8 mouse cellular contexts compared by ENCODE assay signal in genomic region chr7:29954731-29955130, GRCm38 (mm10). TPM values are rescaled to one million over a fixed set of nuclear protein-coding genes. Genes with fewer than 3 reads are reported as not detected.
DNase-seq lines count a peak whose midpoint lies in the region; ATAC-seq lines count a peak whose summit lies in the region.

No protein-coding gene starts in this region.

- H3K36me3 ChIP-seq in midbrain, embryonic 10.5 days, result peaks cover 18% of the 10 kb centered on the region
- H3K36me3 ChIP-seq in midbrain, embryonic 13.5 days, result peaks cover 16% of the 10 kb centered on the region
- peaks cover 10% of the 10 kb centered on the region; the same call in 1 of the 2 replicates for H3K36me3 ChIP-seq in hindbrain, embryonic 14.5 days (replicated peaks; ENCODE audit: control insufficient read depth, insufficient read depth)
- H3K36me3 ChIP-seq in liver, embryonic 13.5 days, result peaks cover 10% of the 10 kb centered on the region; the same call in 1 of the 2 replicates

- peak overlapping the region; percentile 71 for H3K4me3 ChIP-seq in midbrain, embryonic 10.5 days
- H3K4me3 ChIP-seq in midbrain, embryonic 13.5 days (replicated peaks), result no peak overlapping the region
- no peak overlapping the region; the same call in 1 of the 2 replicates for H3K4me3 ChIP-seq in hindbrain, embryonic 14.5 days (replicated peaks; ENCODE audit: low read length)
- H3K4me3 ChIP-seq in liver, embryonic 13.5 days (replicated peaks), result peak overlapping the region; percentile 75

- DNase-seq in midbrain, embryonic 10.5 days (ENCODE audit: low spot score), result peak; percentile 46
- peak; percentile 38 for DNase-seq in adrenal gland, postnatal 25 days
- peak; percentile 52 for DNase-seq in hindbrain, embryonic 14.5 days (ENCODE audit: low spot score)
- peak; percentile 64 for DNase-seq in liver, embryonic 13.5 days
- DNase-seq in neural tube, embryonic 10.5 days (ENCODE audit: extremely low spot score, low spot score), result peak; percentile 51

- no peaks in the 10 kb centered on the region for H3K27me3 ChIP-seq in midbrain, embryonic 10.5 days (ENCODE audit: low read depth, poor library complexity, severe bottlenecking)
- no peaks in the 10 kb centered on the region for H3K27me3 ChIP-seq in midbrain, embryonic 13.5 days
- H3K27me3 ChIP-seq in hindbrain, embryonic 14.5 days (ENCODE audit: control insufficient read depth, insufficient read depth, low read length), result no peaks in the 10 kb centered on the region
- no peaks in the 10 kb centered on the region for H3K27me3 ChIP-seq in liver, embryonic 13.5 days

- no peak for ATAC-seq in midbrain, embryonic 13.5 days
- peak; percentile 69 for ATAC-seq in erythroblast, adult 5-6 weeks (replicated peaks; ENCODE audit: low FRiP score, poor library complexity, severe bottlenecking)
- ATAC-seq in hindbrain, embryonic 14.5 days (ENCODE audit: low FRiP score), result no peak
- ATAC-seq in liver, embryonic 13.5 days (ENCODE audit: low read depth), result no peak
- ATAC-seq in monocyte, adult 5-6 weeks (replicated peaks; ENCODE audit: insufficient number of reproducible peaks, low FRiP score, low TSS enrichment, poor library complexity, severe bottlenecking), result no peak

- no peaks in the 10 kb centered on the region for H3K9me3 ChIP-seq in midbrain, embryonic 10.5 days (replicated peaks)
- H3K9me3 ChIP-seq in midbrain, embryonic 13.5 days, result no peaks in the 10 kb centered on the region
- H3K9me3 ChIP-seq in hindbrain, embryonic 14.5 days (ENCODE audit: control insufficient read depth, low read length), result no peaks in the 10 kb centered on the region
- no peaks in the 10 kb centered on the region for H3K9me3 ChIP-seq in liver, embryonic 13.5 days (replicated peaks)

- H3K9ac ChIP-seq in midbrain, embryonic 13.5 days (replicated peaks), result no peak overlapping the region
- H3K9ac ChIP-seq in hindbrain, embryonic 14.5 days, result no peak overlapping the region
- peak overlapping the region; percentile 89 for H3K9ac ChIP-seq in liver, embryonic 13.5 days

- H3K4me1 ChIP-seq in midbrain, embryonic 10.5 days, result peaks cover 10% of the 10 kb centered on the region
- peaks cover 8% of the 10 kb centered on the region for H3K4me1 ChIP-seq in midbrain, embryonic 13.5 days (replicated peaks)
- H3K4me1 ChIP-seq in hindbrain, embryonic 14.5 days (replicated peaks; ENCODE audit: control insufficient read depth, insufficient read depth, low read length), result no peaks in the 10 kb centered on the region
- peaks cover 12% of the 10 kb centered on the region for H3K4me1 ChIP-seq in liver, embryonic 13.5 days (replicated peaks)

- 22% methylated on average over 4 of the region's 4 CpGs for whole genome bisulfite sequencing in midbrain, embryonic 10.5 days
- 31% methylated on average over 4 of the region's 4 CpGs for WGBS in midbrain, embryonic 13.5 days
- WGBS in hindbrain, embryonic 14.5 days, result 25% methylated on average over 4 of the region's 4 CpGs
- 16% methylated on average over 4 of the region's 4 CpGs for WGBS in liver, embryonic 13.5 days (ENCODE audit: insufficient replicate concordance)

- no peak overlapping the region for H3K27ac ChIP-seq in midbrain, embryonic 10.5 days (replicated peaks)
- no peak overlapping the region for H3K27ac ChIP-seq in midbrain, embryonic 13.5 days
- no peak overlapping the region for H3K27ac ChIP-seq in hindbrain, embryonic 14.5 days
- 0 out of 2 replicates have a peak overlapping the region, but pooled peaks have one; percentile 82 for H3K27ac ChIP-seq in liver, embryonic 13.5 days

- no peak overlapping the region; the same call in 1 of the 2 replicates for H3K4me2 ChIP-seq in midbrain, embryonic 13.5 days (replicated peaks)
- H3K4me2 ChIP-seq in hindbrain, embryonic 14.5 days (replicated peaks), result peak overlapping the region; percentile 60
- H3K4me2 ChIP-seq in liver, embryonic 13.5 days, result peak overlapping the region; percentile 80

RNA-seq across cellular contexts. Expression of gene Zfp74, which starts 0.8 kb away (rescaled TPM):
- 12.7 and 15.8 TPM in 2 replicates for polyA plus RNA-seq in midbrain, embryonic 10.5 days (2016; fragmentation: Nextera tagmentation; extraction: Ambion mirVana)
- 19.9 and 20.5 TPM in 2 replicates for polyA plus RNA-seq in midbrain, embryonic 13.5 days (2015; fragmentation: Nextera tagmentation; extraction: Ambion mirVana)
- 13.5 and 15.1 TPM in 2 replicates for total RNA-seq in adrenal gland, postnatal 25 days (2021)
- 2.3 and 2.7 TPM in 2 replicates for total RNA-seq in erythroblast, adult 5-6 weeks (2015; ENCODE audit: low replicate concordance)
- 1.4 and 1.7 TPM in 2 replicates for total RNA-seq in erythroblast, adult 5-6 weeks (2017; ENCODE audit: low replicate concordance)
- polyA plus RNA-seq in hindbrain, embryonic 14.5 days (2014; fragmentation: Nextera tagmentation; extraction: Ambion mirVana), result 17.7 and 23.0 TPM in 2 replicates
- 2.0 and 2.6 TPM in 2 replicates for polyA plus RNA-seq in liver, embryonic 13.5 days (2015; fragmentation: Nextera tagmentation; extraction: Ambion mirVana)
- 2.3 to 8.2 TPM (median 3.1 TPM) in 3 replicates for total RNA-seq in monocyte, adult 5-6 weeks (2017)

RNA-seq across cellular contexts. Expression of gene Zfp568, which starts 29.0 kb away (rescaled TPM):
- polyA plus RNA-seq in midbrain, embryonic 10.5 days (2016; fragmentation: Nextera tagmentation; extraction: Ambion mirVana), result 22.8 and 23.3 TPM in 2 replicates
- 6.8 and 7.7 TPM in 2 replicates for polyA plus RNA-seq in midbrain, embryonic 13.5 days (2015; fragmentation: Nextera tagmentation; extraction: Ambion mirVana)
- total RNA-seq in adrenal gland, postnatal 25 days (2021), result 10.1 and 10.4 TPM in 2 replicates
- total RNA-seq in erythroblast, adult 5-6 weeks (2015; ENCODE audit: low replicate concordance), result 2.5 and 3.5 TPM in 2 replicates
- 3.0 and 4.2 TPM in 2 replicates for total RNA-seq in erythroblast, adult 5-6 weeks (2017; ENCODE audit: low replicate concordance)
- 4.3 and 4.5 TPM in 2 replicates for polyA plus RNA-seq in hindbrain, embryonic 14.5 days (2014; fragmentation: Nextera tagmentation; extraction: Ambion mirVana)
- polyA plus RNA-seq in liver, embryonic 13.5 days (2015; fragmentation: Nextera tagmentation; extraction: Ambion mirVana), result 8.5 and 10.9 TPM in 2 replicates
- total RNA-seq in monocyte, adult 5-6 weeks (2017), result 25.8 to 32.8 TPM (median 32.4 TPM) in 3 replicates

RNA-seq across cellular contexts. Expression of gene Zfp383, which starts 46.7 kb away (rescaled TPM):
- 5.4 and 7.3 TPM in 2 replicates for polyA plus RNA-seq in midbrain, embryonic 10.5 days (2016; fragmentation: Nextera tagmentation; extraction: Ambion mirVana)
- polyA plus RNA-seq in midbrain, embryonic 13.5 days (2015; fragmentation: Nextera tagmentation; extraction: Ambion mirVana), result 8.7 and 8.9 TPM in 2 replicates
- 6.8 and 7.7 TPM in 2 replicates for total RNA-seq in adrenal gland, postnatal 25 days (2021)
- not detected in 2 replicates for total RNA-seq in erythroblast, adult 5-6 weeks (2015; ENCODE audit: low replicate concordance)
- total RNA-seq in erythroblast, adult 5-6 weeks (2017; ENCODE audit: low replicate concordance), result not detected in 2 replicates
- 7.8 and 8.4 TPM in 2 replicates for polyA plus RNA-seq in hindbrain, embryonic 14.5 days (2014; fragmentation: Nextera tagmentation; extraction: Ambion mirVana)
- polyA plus RNA-seq in liver, embryonic 13.5 days (2015; fragmentation: Nextera tagmentation; extraction: Ambion mirVana), result 0.58 TPM in 2 replicates
- 0.95 to 2.2 TPM in 2 of 3 replicates, not detected in the other for total RNA-seq in monocyte, adult 5-6 weeks (2017)

RNA-seq across cellular contexts. Expression of gene Zfp27, which starts 48.4 kb away (rescaled TPM):
- polyA plus RNA-seq in midbrain, embryonic 10.5 days (2016; fragmentation: Nextera tagmentation; extraction: Ambion mirVana), result 10.6 and 12.8 TPM in 2 replicates
- 14.8 and 15.6 TPM in 2 replicates for polyA plus RNA-seq in midbrain, embryonic 13.5 days (2015; fragmentation: Nextera tagmentation; extraction: Ambion mirVana)
- 12.6 and 15.2 TPM in 2 replicates for total RNA-seq in adrenal gland, postnatal 25 days (2021)
- 1.0 and 1.2 TPM in 2 replicates for total RNA-seq in erythroblast, adult 5-6 weeks (2015; ENCODE audit: low replicate concordance)
- 1.4 and 1.7 TPM in 2 replicates for total RNA-seq in erythroblast, adult 5-6 weeks (2017; ENCODE audit: low replicate concordance)
- polyA plus RNA-seq in hindbrain, embryonic 14.5 days (2014; fragmentation: Nextera tagmentation; extraction: Ambion mirVana), result 17.5 and 18.7 TPM in 2 replicates
- 1.9 and 2.3 TPM in 2 replicates for polyA plus RNA-seq in liver, embryonic 13.5 days (2015; fragmentation: Nextera tagmentation; extraction: Ambion mirVana)
- total RNA-seq in monocyte, adult 5-6 weeks (2017), result 4.4 to 8.6 TPM (median 5.5 TPM) in 3 replicates

Comparison
In these comparisons a context has a peak if more than half of its experiments do, and no peak if none do; other contexts are left out.
1. H3K4me3 ChIP-seq: peak in midbrain, embryonic 10.5 days (single experiment) and liver, embryonic 13.5 days (single experiment); none in midbrain, embryonic 13.5 days (single experiment) and hindbrain, embryonic 14.5 days (single experiment).
2. Peak in every context shown above with its lines, with median percentiles within 50 percentile points of each other: DNase-seq.